Comparison of ENCODE assay signal across 25 mouse cellular contexts in genomic region chr4:125199281-125199680, GRCm38 (mm10).
"Had no signal": no experiment of that assay in that cellular context is flagged by ENCODE, and none has a peak within 500 bp of the region (broad histone marks: within the 10 kb centered on the region; RNA-seq: fewer than 3 reads in every experiment).

No protein-coding gene starts in this region.

- DNase-seq: gastrocnemius, adult 2 months; gastrocnemius, postnatal 10 days; gastrocnemius, postnatal 25 days; heart, adult 18-20 months; heart, postnatal 10 days; heart, postnatal 4 days; kidney, adult 18-20 months; kidney, adult 8-10 months; kidney, postnatal 10 days; kidney, postnatal 25 days; layer of hippocampus, adult 9-11 months; layer of hippocampus, postnatal 36 days; liver had no signal

- H3K9ac ChIP-seq: heart, embryonic 12.5 days; hindbrain, embryonic 12.5 days; hindbrain, embryonic 14.5 days; intestine, embryonic 15.5 days; limb, embryonic 12.5 days had no signal

- H3K9me3 ChIP-seq: heart, embryonic 10.5 days; heart, embryonic 12.5 days; hindbrain, embryonic 10.5 days; hindbrain, embryonic 12.5 days; intestine, embryonic 15.5 days; limb, embryonic 10.5 days; limb, embryonic 12.5 days had no signal

- H3K4me2 ChIP-seq: heart, embryonic 12.5 days; hindbrain, embryonic 12.5 days; hindbrain, embryonic 14.5 days; intestine, embryonic 15.5 days; limb, embryonic 12.5 days; liver, embryonic 11.5 days had no signal

- H3K27ac ChIP-seq: gastrocnemius, adult 2 months; heart, embryonic 10.5 days; hindbrain, embryonic 10.5 days; hindbrain, embryonic 12.5 days; hindbrain, embryonic 14.5 days; intestine, embryonic 15.5 days; limb, embryonic 10.5 days; limb, embryonic 12.5 days had no signal

- H3K36me3 ChIP-seq: heart, embryonic 10.5 days; heart, embryonic 12.5 days; hindbrain, embryonic 10.5 days; hindbrain, embryonic 12.5 days; intestine, embryonic 15.5 days; limb, embryonic 10.5 days; limb, embryonic 12.5 days had no signal

- H3K4me3 ChIP-seq: gastrocnemius, adult 2 months; heart, embryonic 10.5 days; heart, embryonic 12.5 days; hindbrain, embryonic 10.5 days; hindbrain, embryonic 12.5 days; intestine, embryonic 15.5 days; limb, embryonic 10.5 days; limb, embryonic 12.5 days had no signal

- ATAC-seq: hindbrain, embryonic 16.5 days; inflammation-experienced regulatory T-cells, adult 6 months; intestine, embryonic 15.5 days; intestine, postnatal 0 days had no signal

- H3K4me1 ChIP-seq: heart, embryonic 10.5 days; heart, embryonic 12.5 days; intestine, embryonic 15.5 days; limb, embryonic 12.5 days had no signal
